Mouse (Mus musculus): Measurements from ENCODE around the gene Inpp5a. TPM values are rescaled to one million over a fixed set of nuclear protein-coding genes. Genes with fewer than 3 reads are reported as not detected.

Gene Inpp5a
- polyA plus RNA-seq, 1 experiment, result 37.8 TPM

DNA sequence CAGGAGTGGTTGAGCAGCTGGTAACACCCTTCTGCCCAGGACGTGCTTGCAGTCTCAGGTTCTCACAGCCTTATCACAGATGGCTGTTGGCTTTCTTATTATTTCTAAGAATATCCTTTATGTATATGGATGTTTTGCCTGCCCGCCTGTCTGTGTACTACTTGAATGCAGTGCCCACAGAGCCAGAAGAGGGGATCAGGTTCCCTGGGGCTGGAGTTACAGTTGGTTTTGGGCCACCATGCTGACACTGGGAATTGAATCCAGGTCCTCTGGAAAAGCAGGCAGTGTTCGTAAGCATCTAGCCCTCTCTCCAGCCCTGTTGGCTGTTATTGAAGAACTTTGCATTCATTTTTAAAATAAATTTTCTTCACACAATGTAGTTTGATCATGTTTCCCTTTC is 50.1 kb downstream of the Inpp5a start:
- Histone ChIP-seq H3K79me2 (ENCODE audit: control insufficient read depth, insufficient read depth) (peaks cover 15% of the 10 kb centered on the region), H3K4me3 (no peak overlapping the region), H3K27me3 (ENCODE audit: control insufficient read depth, insufficient read depth, insufficient read length) (no peaks in the 10 kb centered on the region), H3K36me3 (ENCODE audit: control insufficient read depth, insufficient read depth) (no peaks in the 10 kb centered on the region), H3K4me2 (ENCODE audit: low read depth) (no peak overlapping the region), H3ac (ENCODE audit: control insufficient read depth, insufficient read length) (no peak overlapping the region)
- TF ChIP-seq MYOD1 (IDR thresholded peaks at IDR 0.05; ENCODE audit: control insufficient read depth in 1 of 3, insufficient read length in 2 of 3, low read depth in 2 of 3) (no peak), TCF3 (IDR thresholded peaks at IDR 0.05; ENCODE audit: insufficient read length, low read depth) (no peak), E2F4 (IDR thresholded peaks at IDR 0.05; ENCODE audit: insufficient read depth) (no peak), SRF (IDR thresholded peaks at IDR 0.05; ENCODE audit: control insufficient read depth, insufficient read length, low read depth) (no peak), USF1 (IDR thresholded peaks at IDR 0.05; ENCODE audit: low read depth) (no peak), REST (IDR thresholded peaks at IDR 0.05; ENCODE audit: insufficient read depth, insufficient read length) (no peak), CEBPB (IDR thresholded peaks at IDR 0.05; ENCODE audit: insufficient read depth, poor library complexity, severe bottlenecking) (no peak), POLR2A (IDR thresholded peaks at IDR 0.05; ENCODE audit: insufficient read length, low read depth) (no peak), TCF12 (IDR thresholded peaks at IDR 0.05; ENCODE audit: insufficient read depth, poor library complexity, severe bottlenecking) (no peak), MAX (IDR thresholded peaks at IDR 0.05; ENCODE audit: low read depth) (no peak), MYOG (IDR thresholded peaks at IDR 0.05; ENCODE audit: control insufficient read depth in 1 of 3, insufficient read depth in 1 of 3, insufficient read length in 2 of 3, low read depth in 2 of 3) (no peak), POLR2AphosphoS2 (IDR thresholded peaks at IDR 0.05; ENCODE audit: insufficient read length, low read depth) (no peak)

DNA sequence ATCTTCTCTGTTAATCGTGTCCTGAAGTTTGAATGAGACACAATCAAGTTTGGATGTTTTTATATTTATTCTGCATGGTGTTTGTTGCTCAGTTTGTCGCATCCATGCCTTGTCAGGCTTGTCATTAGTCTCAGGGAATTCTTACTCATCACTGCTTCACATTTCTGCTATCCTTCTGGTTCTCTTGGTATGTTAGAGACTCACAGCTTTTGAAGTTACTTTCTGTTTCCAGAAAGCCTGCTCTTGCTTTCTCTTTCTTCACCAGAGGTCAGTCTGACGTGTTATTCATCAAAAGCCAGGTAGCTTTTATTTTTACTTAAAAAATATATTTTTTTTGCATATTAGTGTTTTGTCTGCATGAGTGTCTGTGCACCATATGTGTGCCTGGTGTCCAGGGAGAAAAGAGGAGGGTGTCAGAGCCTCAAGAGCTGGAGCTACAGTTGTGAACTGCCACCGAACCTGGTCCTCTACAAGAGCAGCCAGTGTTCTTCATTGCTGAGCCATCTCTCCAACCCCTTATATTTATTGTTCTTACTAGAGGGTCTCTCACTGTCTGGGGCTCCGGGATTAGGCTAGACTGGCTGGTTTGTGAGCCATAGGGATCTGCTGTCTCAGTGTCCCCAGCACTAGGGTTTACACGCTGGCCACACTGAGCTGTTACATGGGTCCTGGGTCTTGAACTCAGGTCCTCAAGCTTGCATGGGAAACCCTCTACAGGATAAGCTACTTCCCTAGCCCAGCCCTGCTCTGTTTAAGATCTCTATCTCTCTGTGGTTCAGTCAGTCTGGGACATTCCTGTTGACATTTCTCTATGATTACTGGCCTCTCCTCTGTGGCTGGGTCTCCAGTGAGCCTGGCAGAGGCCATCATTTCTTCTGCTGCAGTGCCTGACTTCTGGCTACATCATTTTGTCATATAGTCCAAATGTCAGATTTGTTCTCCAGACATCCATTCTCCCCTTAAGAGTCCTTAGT is 51.3 kb downstream of the Inpp5a start:
- no peak overlapping the region for H3K4me2 ChIP-seq (ENCODE audit: low read depth)
- H3K79me2 ChIP-seq (ENCODE audit: control insufficient read depth, insufficient read depth), result peaks cover 15% of the 10 kb centered on the region
- no peak overlapping the region for H3K4me3 ChIP-seq
- no peaks in the 10 kb centered on the region for H3K36me3 ChIP-seq (ENCODE audit: control insufficient read depth, insufficient read depth)
- TF ChIP-seq USF1 (IDR thresholded peaks at IDR 0.05; ENCODE audit: low read depth) (no peak), REST (IDR thresholded peaks at IDR 0.05; ENCODE audit: insufficient read depth, insufficient read length) (no peak), E2F4 (IDR thresholded peaks at IDR 0.05; ENCODE audit: insufficient read depth) (no peak), MAX (IDR thresholded peaks at IDR 0.05; ENCODE audit: low read depth) (no peak), TCF12 (IDR thresholded peaks at IDR 0.05; ENCODE audit: insufficient read depth, poor library complexity, severe bottlenecking) (no peak), MYOG (IDR thresholded peaks at IDR 0.05; ENCODE audit: control insufficient read depth in 1 of 3, insufficient read depth in 1 of 3, insufficient read length in 2 of 3, low read depth in 2 of 3) (no peak), CEBPB (IDR thresholded peaks at IDR 0.05; ENCODE audit: insufficient read depth, poor library complexity, severe bottlenecking) (no peak), POLR2AphosphoS2 (IDR thresholded peaks at IDR 0.05; ENCODE audit: insufficient read length, low read depth) (no peak), SRF (IDR thresholded peaks at IDR 0.05; ENCODE audit: control insufficient read depth, insufficient read length, low read depth) (no peak)
- no peaks in the 10 kb centered on the region for H3K27me3 ChIP-seq (ENCODE audit: control insufficient read depth, insufficient read depth, insufficient read length)
- no peak overlapping the region for H3ac ChIP-seq (ENCODE audit: control insufficient read depth, insufficient read length)

DNA sequence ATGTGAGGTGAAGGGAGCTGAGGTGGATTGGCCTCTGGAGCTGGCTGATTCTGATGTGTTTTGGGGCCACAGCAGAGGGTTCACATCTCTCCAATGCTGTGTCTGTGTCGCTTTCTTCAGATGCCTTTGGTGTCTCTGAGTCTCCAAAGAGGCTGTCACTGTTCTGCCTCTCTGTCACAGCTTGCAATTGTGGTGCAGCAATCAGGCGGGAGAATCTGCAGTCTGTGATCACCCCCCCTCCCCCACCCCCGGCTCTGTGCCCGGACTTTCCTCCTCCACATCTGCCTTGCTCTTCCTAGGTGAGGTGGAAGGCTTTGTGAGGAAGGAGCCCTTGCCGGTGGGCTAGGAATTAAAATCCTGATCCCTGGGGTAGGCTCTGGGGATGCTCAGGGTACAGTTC is 52.1 kb downstream of the Inpp5a start:
- peaks cover 17% of the 10 kb centered on the region for H3K79me2 ChIP-seq (ENCODE audit: control insufficient read depth, insufficient read depth)
- no peak overlapping the region for H3K4me3 ChIP-seq
- no peak overlapping the region for H3K4me2 ChIP-seq (ENCODE audit: low read depth)
- no peak for TF ChIP-seq MYOG (IDR thresholded peaks at IDR 0.05; ENCODE audit: control insufficient read depth in 1 of 3, insufficient read depth in 1 of 3, insufficient read length in 2 of 3, low read depth in 2 of 3)
- TF ChIP-seq USF1 (IDR thresholded peaks at IDR 0.05; ENCODE audit: low read depth), result no peak
- TF ChIP-seq REST (IDR thresholded peaks at IDR 0.05; ENCODE audit: insufficient read depth, insufficient read length), result no peak
- TF ChIP-seq E2F4 (IDR thresholded peaks at IDR 0.05; ENCODE audit: insufficient read depth), result no peak
- TF ChIP-seq TCF12 (IDR thresholded peaks at IDR 0.05; ENCODE audit: insufficient read depth, poor library complexity, severe bottlenecking), result no peak
- TF ChIP-seq POLR2AphosphoS2 (IDR thresholded peaks at IDR 0.05; ENCODE audit: insufficient read length, low read depth), result no peak
- no peak for TF ChIP-seq POLR2A (IDR thresholded peaks at IDR 0.05; ENCODE audit: insufficient read length, low read depth)
- no peak for TF ChIP-seq MAX (IDR thresholded peaks at IDR 0.05; ENCODE audit: low read depth)
- no peak for TF ChIP-seq MYOD1 (IDR thresholded peaks at IDR 0.05; ENCODE audit: control insufficient read depth in 1 of 3, insufficient read length in 2 of 3, low read depth in 2 of 3)
- no peak for TF ChIP-seq CEBPB (IDR thresholded peaks at IDR 0.05; ENCODE audit: insufficient read depth, poor library complexity, severe bottlenecking)
- TF ChIP-seq TCF3 (IDR thresholded peaks at IDR 0.05; ENCODE audit: insufficient read length, low read depth), result no peak
- TF ChIP-seq SRF (IDR thresholded peaks at IDR 0.05; ENCODE audit: control insufficient read depth, insufficient read length, low read depth), result no peak
- no peak overlapping the region for H3ac ChIP-seq (ENCODE audit: control insufficient read depth, insufficient read length)
- no peaks in the 10 kb centered on the region for H3K36me3 ChIP-seq (ENCODE audit: control insufficient read depth, insufficient read depth)
- no peaks in the 10 kb centered on the region for H3K27me3 ChIP-seq (ENCODE audit: control insufficient read depth, insufficient read depth, insufficient read length)

DNA sequence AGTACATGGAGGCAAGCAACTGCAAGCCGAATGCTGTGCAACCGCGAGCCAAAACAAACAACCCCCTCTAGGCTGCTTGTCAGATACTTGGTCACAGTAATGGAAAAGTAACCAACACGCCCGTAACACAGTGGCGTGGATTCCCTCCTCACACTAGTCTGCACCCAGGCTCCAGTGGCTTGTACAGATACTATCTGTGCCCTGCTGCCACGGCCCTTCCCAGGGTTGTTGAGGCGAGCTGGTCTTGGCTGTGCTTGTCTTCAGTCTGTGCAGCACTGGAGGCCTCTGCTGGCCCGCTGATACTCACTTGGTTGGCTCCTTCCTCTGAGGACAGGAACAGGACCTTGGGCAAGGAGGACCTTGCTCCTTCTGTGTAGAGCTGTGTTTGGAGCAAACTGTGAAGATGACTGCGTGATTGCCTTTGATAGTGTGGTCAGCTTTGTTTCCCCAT is 52.9 kb downstream of the Inpp5a start:
- no peaks in the 10 kb centered on the region for H3K27me3 ChIP-seq (ENCODE audit: control insufficient read depth, insufficient read depth, insufficient read length)
- TF ChIP-seq SRF (IDR thresholded peaks at IDR 0.05; ENCODE audit: control insufficient read depth, insufficient read length, low read depth) (no peak), CEBPB (IDR thresholded peaks at IDR 0.05; ENCODE audit: insufficient read depth, poor library complexity, severe bottlenecking) (no peak), MAX (IDR thresholded peaks at IDR 0.05; ENCODE audit: low read depth) (no peak), USF1 (IDR thresholded peaks at IDR 0.05; ENCODE audit: low read depth) (no peak), MYOD1 (IDR thresholded peaks at IDR 0.05; ENCODE audit: control insufficient read depth in 1 of 3, insufficient read length in 2 of 3, low read depth in 2 of 3) (no peak), POLR2AphosphoS2 (IDR thresholded peaks at IDR 0.05; ENCODE audit: insufficient read length, low read depth) (no peak), E2F4 (IDR thresholded peaks at IDR 0.05; ENCODE audit: insufficient read depth) (no peak), MYOG (IDR thresholded peaks at IDR 0.05; ENCODE audit: control insufficient read depth in 1 of 3, insufficient read depth in 1 of 3, insufficient read length in 2 of 3, low read depth in 2 of 3) (no peak), TCF12 (IDR thresholded peaks at IDR 0.05; ENCODE audit: insufficient read depth, poor library complexity, severe bottlenecking) (no peak), POLR2A (IDR thresholded peaks at IDR 0.05; ENCODE audit: insufficient read length, low read depth) (no peak), REST (IDR thresholded peaks at IDR 0.05; ENCODE audit: insufficient read depth, insufficient read length) (no peak), TCF3 (IDR thresholded peaks at IDR 0.05; ENCODE audit: insufficient read length, low read depth) (no peak)
- no peaks in the 10 kb centered on the region for H3K36me3 ChIP-seq (ENCODE audit: control insufficient read depth, insufficient read depth)
- no peak overlapping the region for H3K4me3 ChIP-seq
- no peak overlapping the region for H3K4me2 ChIP-seq (ENCODE audit: low read depth)
- no peak overlapping the region for H3ac ChIP-seq (ENCODE audit: control insufficient read depth, insufficient read length)
- H3K79me2 ChIP-seq (ENCODE audit: control insufficient read depth, insufficient read depth), result peaks cover 16% of the 10 kb centered on the region

Measured in myocyte (in vitro differentiated cells).